Mouse (Mus musculus): ENCODE results near the gene Fnbp4. TPM values are rescaled to one million over a fixed set of nuclear protein-coding genes. Genes with fewer than 3 reads are reported as not detected.

Fnbp4 gene
- polyA plus RNA-seq (2016; fragmentation: Nextera tagmentation; extraction: Ambion mirVana) = 110 and 128 TPM in 2 replicates

- WGBS = under 1% methylated on average over 44 of the region's 44 CpGs
- peak within 1 kb of the TSS; percentile 87 for H3K4me3 ChIP-seq
- peaks cover 18% of the 10 kb centered on the region for H3K4me1 ChIP-seq
- H3K27me3 ChIP-seq (ENCODE audit: low read depth, poor library complexity, severe bottlenecking) = no peaks in the 10 kb centered on the region
- H3K27ac ChIP-seq (replicated peaks) = peak within 1 kb of the TSS; percentile 98
- peaks cover 33% of the 10 kb centered on the region for H3K36me3 ChIP-seq
- no peaks in the 10 kb centered on the region for H3K9me3 ChIP-seq (replicated peaks)
- DNase-seq (ENCODE audit: low spot score) = peak; percentile 98
Observed at GRCm38 (mm10) chr2:90745053-90745678, at the start of gene Fnbp4. TSS of gene Fnbp4 (plus strand) at chr2:90745370.

- no peak overlapping the region for H3K27ac ChIP-seq (replicated peaks)
- peaks cover 100% of the 10 kb centered on the region for H3K36me3 ChIP-seq
- H3K4me1 ChIP-seq = no peaks in the 10 kb centered on the region
- H3K27me3 ChIP-seq (ENCODE audit: low read depth, poor library complexity, severe bottlenecking) = no peaks in the 10 kb centered on the region
- H3K9me3 ChIP-seq (replicated peaks) = no peaks in the 10 kb centered on the region
- WGBS = 94% methylated on average over 4 of the region's 4 CpGs
- H3K4me3 ChIP-seq = no peak overlapping the region
- no peak for DNase-seq (ENCODE audit: low spot score)
Observed at GRCm38 (mm10) chr2:90700943-90701342, 44.2 kb upstream of the Fnbp4 start.

- WGBS = 61% methylated on average over 1 of the region's 1 CpGs
- Histone ChIP-seq H3K4me1 (peaks cover 11% of the 10 kb centered on the region; the same call in 1 of the 2 replicates), H3K27ac (replicated peaks) (no peak overlapping the region), H3K9me3 (replicated peaks) (no peaks in the 10 kb centered on the region), H3K36me3 (peaks cover 100% of the 10 kb centered on the region), H3K4me3 (no peak overlapping the region), H3K27me3 (ENCODE audit: low read depth, poor library complexity, severe bottlenecking) (no peaks in the 10 kb centered on the region)
- DNase-seq (ENCODE audit: low spot score) = no peak
Observed at GRCm38 (mm10) chr2:90708548-90708947, 36.6 kb upstream of the Fnbp4 start.

GRCm38 (mm10) chr2:90715555-90716092 is 29.5 kb upstream of the Fnbp4 start:
- Histone ChIP-seq H3K4me3 (no peak overlapping the region), H3K9me3 (replicated peaks) (no peaks in the 10 kb centered on the region), H3K27me3 (ENCODE audit: low read depth, poor library complexity, severe bottlenecking) (no peaks in the 10 kb centered on the region), H3K36me3 (peaks cover 96% of the 10 kb centered on the region), H3K4me1 (no peaks in the 10 kb centered on the region), H3K27ac (replicated peaks) (no peak overlapping the region)
- 93% methylated on average over 7 of the region's 7 CpGs for WGBS
- no peak for DNase-seq (ENCODE audit: low spot score)

GRCm38 (mm10) chr2:90717366-90717765 is 27.8 kb upstream of the Fnbp4 start:
- DNase-seq (ENCODE audit: low spot score) = no peak
- 96% methylated on average over 4 of the region's 4 CpGs for WGBS
- Histone ChIP-seq H3K27me3 (ENCODE audit: low read depth, poor library complexity, severe bottlenecking) (no peaks in the 10 kb centered on the region), H3K36me3 (peaks cover 96% of the 10 kb centered on the region), H3K27ac (replicated peaks) (no peak overlapping the region), H3K9me3 (replicated peaks) (no peaks in the 10 kb centered on the region), H3K4me3 (no peak overlapping the region), H3K4me1 (no peaks in the 10 kb centered on the region)

GRCm38 (mm10) chr2:90717948-90718347 is 27.2 kb upstream of the Fnbp4 start:
- Histone ChIP-seq H3K4me3 (no peak overlapping the region), H3K9me3 (replicated peaks) (no peaks in the 10 kb centered on the region), H3K4me1 (no peaks in the 10 kb centered on the region), H3K27ac (replicated peaks) (no peak overlapping the region), H3K27me3 (ENCODE audit: low read depth, poor library complexity, severe bottlenecking) (no peaks in the 10 kb centered on the region), H3K36me3 (peaks cover 96% of the 10 kb centered on the region)
- WGBS = 96% methylated on average over 5 of the region's 5 CpGs
- no peak for DNase-seq (ENCODE audit: low spot score)

GRCm38 (mm10) chr2:90726818-90727217 is 18.4 kb upstream of the Fnbp4 start:
- peaks cover 100% of the 10 kb centered on the region for H3K36me3 ChIP-seq
- no peak for DNase-seq (ENCODE audit: low spot score)
- H3K4me3 ChIP-seq = no peak overlapping the region
- H3K9me3 ChIP-seq (replicated peaks) = no peaks in the 10 kb centered on the region
- WGBS = 97% methylated on average over 3 of the region's 3 CpGs
- H3K27ac ChIP-seq (replicated peaks) = no peak overlapping the region
- H3K27me3 ChIP-seq (ENCODE audit: low read depth, poor library complexity, severe bottlenecking) = no peaks in the 10 kb centered on the region
- H3K4me1 ChIP-seq = no peaks in the 10 kb centered on the region

GRCm38 (mm10) chr2:90735326-90735725 is 9.8 kb upstream of the Fnbp4 start:
- DNase-seq (ENCODE audit: low spot score) = no peak
- H3K4me3 ChIP-seq = no peak overlapping the region
- H3K27me3 ChIP-seq (ENCODE audit: low read depth, poor library complexity, severe bottlenecking) = no peaks in the 10 kb centered on the region
- H3K9me3 ChIP-seq (replicated peaks) = no peaks in the 10 kb centered on the region
- no peaks in the 10 kb centered on the region for H3K4me1 ChIP-seq
- WGBS = 96% methylated on average over 11 of the region's 11 CpGs
- H3K36me3 ChIP-seq = peaks cover 82% of the 10 kb centered on the region
- no peak overlapping the region for H3K27ac ChIP-seq (replicated peaks)

- WGBS = 88% methylated on average over 3 of the region's 3 CpGs
- no peaks in the 10 kb centered on the region for H3K27me3 ChIP-seq (ENCODE audit: low read depth, poor library complexity, severe bottlenecking)
Observed at GRCm38 (mm10) chr2:90738801-90739200, 6.4 kb upstream of the Fnbp4 start.

GRCm38 (mm10) chr2:90739327-90739726 is 5.8 kb upstream of the Fnbp4 start:
- Histone ChIP-seq H3K9me3 (replicated peaks) (no peaks in the 10 kb centered on the region), H3K4me3 (no peak overlapping the region), H3K27ac (replicated peaks) (no peak overlapping the region), H3K4me1 (no peaks in the 10 kb centered on the region), H3K36me3 (peaks cover 42% of the 10 kb centered on the region), H3K27me3 (ENCODE audit: low read depth, poor library complexity, severe bottlenecking) (no peaks in the 10 kb centered on the region)
- DNase-seq (ENCODE audit: low spot score) = no peak
- 86% methylated on average over 3 of the region's 3 CpGs for WGBS

More at GRCm38 (mm10) chr2:90738801-90739200, 6.4 kb upstream of the Fnbp4 start:
- peaks cover 47% of the 10 kb centered on the region for H3K36me3 ChIP-seq
- no peak overlapping the region for H3K4me3 ChIP-seq
- no peaks in the 10 kb centered on the region for H3K4me1 ChIP-seq
- no peak overlapping the region for H3K27ac ChIP-seq (replicated peaks)
- no peaks in the 10 kb centered on the region for H3K9me3 ChIP-seq (replicated peaks)
- no peak for DNase-seq (ENCODE audit: low spot score)

GRCm38 (mm10) chr2:90739921-90740320 is 5.2 kb upstream of the Fnbp4 start:
- DNase-seq (ENCODE audit: low spot score) = no peak
- Histone ChIP-seq H3K4me3 (no peak overlapping the region), H3K4me1 (no peaks in the 10 kb centered on the region), H3K36me3 (peaks cover 36% of the 10 kb centered on the region), H3K9me3 (replicated peaks) (no peaks in the 10 kb centered on the region), H3K27me3 (ENCODE audit: low read depth, poor library complexity, severe bottlenecking) (no peaks in the 10 kb centered on the region), H3K27ac (replicated peaks) (no peak overlapping the region)
- 90% methylated on average over 5 of the region's 5 CpGs for WGBS

- no peaks in the 10 kb centered on the region for H3K9me3 ChIP-seq (replicated peaks)
- H3K4me3 ChIP-seq = peak overlapping the region; percentile 87
- H3K4me1 ChIP-seq = peaks cover 18% of the 10 kb centered on the region
- 58% methylated on average over 12 of the region's 12 CpGs for whole genome bisulfite sequencing
- DNase-seq (ENCODE audit: low spot score) = no peak
- no peaks in the 10 kb centered on the region for H3K27me3 ChIP-seq (ENCODE audit: low read depth, poor library complexity, severe bottlenecking)
- peaks cover 26% of the 10 kb centered on the region for H3K36me3 ChIP-seq
- H3K27ac ChIP-seq (replicated peaks) = peak overlapping the region; percentile 98
Observed at GRCm38 (mm10) chr2:90744285-90745052, 701 bp upstream of the Fnbp4 start.

Measured in midbrain, embryonic 10.5 days (tissue).